Mouse (Mus musculus): ENCODE measurements at regions not wholly inside any gene's neighbourhood (a gene's known extent, or its start where the extent isn't known, plus 50 kb on each side); places are given as distances from the start of the nearest gene placed in this dataset.

DNA sequence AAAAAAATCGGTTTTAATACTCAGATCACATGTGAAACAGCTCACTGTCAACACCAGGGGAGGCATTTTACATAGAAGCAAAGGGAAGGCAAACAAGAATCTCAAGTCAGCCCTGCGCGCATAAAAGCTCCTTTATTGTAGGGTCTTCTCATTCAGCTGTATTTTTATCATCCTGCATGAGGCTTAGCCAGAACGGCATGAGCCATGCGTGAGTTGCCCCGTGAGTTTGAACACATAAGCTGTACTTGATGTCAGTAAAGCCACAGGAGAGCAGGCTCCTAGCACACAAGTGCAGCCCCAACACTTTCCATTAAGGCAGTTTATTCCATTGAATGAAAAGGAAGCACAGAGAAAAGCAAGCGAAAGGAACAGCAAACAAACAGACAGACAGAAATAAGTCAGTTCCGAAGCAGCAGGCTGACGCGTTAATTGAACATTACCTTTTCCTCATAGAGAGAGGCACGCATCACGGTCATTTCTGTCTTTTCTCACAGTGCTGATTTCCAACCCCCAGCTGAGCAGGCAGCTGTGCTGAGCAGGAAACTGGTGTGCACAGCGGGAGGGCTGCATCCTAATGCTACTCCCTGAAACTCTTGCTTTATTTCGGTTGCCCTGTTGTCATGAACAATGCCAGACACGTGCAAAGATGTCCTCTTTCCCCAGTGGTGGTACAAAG, 386.6 kb downstream of the Basp1 start:
- under 1% methylated on average over 15 of the region's 15 CpGs for WGBS
- peaks cover 16% of the 10 kb centered on the region for H3K4me1 ChIP-seq (ENCODE audit: control insufficient read depth, insufficient read depth, low read length)
- H3K4me3 ChIP-seq (ENCODE audit: low read depth, low read length) = peak overlapping the region; percentile 36
- H3K27ac ChIP-seq (ENCODE audit: low read length) = peak overlapping the region; percentile 88
- peak overlapping the region; percentile 64 for H3K9ac ChIP-seq (ENCODE audit: low read depth, low read length)
- ATAC-seq = peak; percentile 87
- no peaks in the 10 kb centered on the region for H3K36me3 ChIP-seq (ENCODE audit: control insufficient read depth, insufficient read depth, low read length)
- H3K4me2 ChIP-seq (ENCODE audit: low read length) = peak overlapping the region; percentile 55
- H3K9me3 ChIP-seq (replicated peaks; ENCODE audit: control insufficient read depth, low read length, poor library complexity, severe bottlenecking) = no peaks in the 10 kb centered on the region
- H3K27me3 ChIP-seq (ENCODE audit: control insufficient read depth, insufficient read depth, low read depth, low read length) = no peaks in the 10 kb centered on the region

- peak; percentile 70 for ATAC-seq
- H3K27ac ChIP-seq (ENCODE audit: low read length) = peak overlapping the region; percentile 88
- H3K4me3 ChIP-seq (ENCODE audit: low read depth, low read length) = peak overlapping the region; percentile 36
- no peaks in the 10 kb centered on the region for H3K27me3 ChIP-seq (ENCODE audit: control insufficient read depth, insufficient read depth, low read depth, low read length)
- H3K9me3 ChIP-seq (replicated peaks; ENCODE audit: control insufficient read depth, low read length, poor library complexity, severe bottlenecking) = no peaks in the 10 kb centered on the region
- H3K4me1 ChIP-seq (ENCODE audit: control insufficient read depth, insufficient read depth, low read length) = peaks cover 17% of the 10 kb centered on the region
- peak overlapping the region; percentile 55 for H3K4me2 ChIP-seq (ENCODE audit: low read length)
- WGBS = 5% methylated on average over 8 of the region's 8 CpGs
- peak overlapping the region; percentile 58 for H3K9ac ChIP-seq (ENCODE audit: low read depth, low read length)
- no peaks in the 10 kb centered on the region for H3K36me3 ChIP-seq (ENCODE audit: control insufficient read depth, insufficient read depth, low read length)
Measured at GRCm38 (mm10) chr15:25026351-25026750, 387.2 kb downstream of the Basp1 start.

- H3K4me3 ChIP-seq (ENCODE audit: low read depth, low read length) = no peak overlapping the region
- no peak overlapping the region for H3K9ac ChIP-seq (ENCODE audit: low read depth, low read length)
- H3K4me2 ChIP-seq (ENCODE audit: low read length) = no peak overlapping the region
- H3K27ac ChIP-seq (ENCODE audit: low read length) = peak overlapping the region; percentile 90
- H3K4me1 ChIP-seq (ENCODE audit: control insufficient read depth, insufficient read depth, low read length) = peaks cover 34% of the 10 kb centered on the region
- WGBS = 39% methylated on average over 3 of the region's 3 CpGs
- H3K27me3 ChIP-seq (ENCODE audit: control insufficient read depth, insufficient read depth, low read depth, low read length) = no peaks in the 10 kb centered on the region
- peak; percentile 19; the same call in 1 of the 2 replicates for ATAC-seq
- H3K36me3 ChIP-seq (ENCODE audit: control insufficient read depth, insufficient read depth, low read length) = no peaks in the 10 kb centered on the region
- no peaks in the 10 kb centered on the region for H3K9me3 ChIP-seq (replicated peaks; ENCODE audit: control insufficient read depth, low read length, poor library complexity, severe bottlenecking)
Measured at GRCm38 (mm10) chr15:25020916-25021315, 392.6 kb downstream of the Basp1 start.

DNA sequence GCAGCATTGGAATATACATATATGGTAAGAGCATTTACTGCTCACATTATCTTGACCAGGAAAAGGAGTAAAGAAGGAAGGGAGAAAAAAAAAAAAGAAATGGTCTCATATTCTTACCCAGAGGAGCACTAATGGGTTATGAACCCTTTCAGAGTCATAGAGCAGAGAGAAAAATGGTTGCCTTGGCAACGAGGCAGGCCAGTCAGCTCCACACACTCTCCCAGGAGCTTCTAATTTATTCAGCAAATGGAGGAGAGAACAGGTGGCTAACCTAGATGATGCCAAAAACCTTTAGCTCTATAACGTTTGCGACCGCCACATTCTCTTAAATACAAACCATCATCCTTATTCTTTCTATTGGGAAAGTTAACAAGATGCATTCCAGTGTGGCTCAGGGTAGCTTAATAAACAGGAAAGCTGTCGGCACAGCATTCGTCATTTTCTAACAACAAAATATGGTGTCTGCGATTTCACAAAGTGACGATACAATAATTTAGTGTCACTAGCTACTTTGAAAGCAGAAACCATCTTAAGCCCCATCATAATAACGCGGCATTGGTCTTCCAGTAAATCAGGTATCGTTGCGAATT, 394.1 kb downstream of the Basp1 start:
- WGBS = 39% methylated on average over 12 of the region's 12 CpGs
- ATAC-seq = peak; percentile 98
- H3K27me3 ChIP-seq (ENCODE audit: control insufficient read depth, insufficient read depth, low read depth, low read length) = no peaks in the 10 kb centered on the region
- no peaks in the 10 kb centered on the region for H3K36me3 ChIP-seq (ENCODE audit: control insufficient read depth, insufficient read depth, low read length)
- peak overlapping the region; percentile 50; the same call in 1 of the 2 replicates for H3K9ac ChIP-seq (ENCODE audit: low read depth, low read length)
- H3K4me2 ChIP-seq (ENCODE audit: low read length) = peak overlapping the region; percentile 49
- peaks cover 29% of the 10 kb centered on the region for H3K4me1 ChIP-seq (ENCODE audit: control insufficient read depth, insufficient read depth, low read length)
- H3K27ac ChIP-seq (ENCODE audit: low read length) = peak overlapping the region; percentile 90
- no peaks in the 10 kb centered on the region for H3K9me3 ChIP-seq (replicated peaks; ENCODE audit: control insufficient read depth, low read length, poor library complexity, severe bottlenecking)
- H3K4me3 ChIP-seq (ENCODE audit: low read depth, low read length) = peak overlapping the region; percentile 18; the same call in 1 of the 2 replicates

DNA sequence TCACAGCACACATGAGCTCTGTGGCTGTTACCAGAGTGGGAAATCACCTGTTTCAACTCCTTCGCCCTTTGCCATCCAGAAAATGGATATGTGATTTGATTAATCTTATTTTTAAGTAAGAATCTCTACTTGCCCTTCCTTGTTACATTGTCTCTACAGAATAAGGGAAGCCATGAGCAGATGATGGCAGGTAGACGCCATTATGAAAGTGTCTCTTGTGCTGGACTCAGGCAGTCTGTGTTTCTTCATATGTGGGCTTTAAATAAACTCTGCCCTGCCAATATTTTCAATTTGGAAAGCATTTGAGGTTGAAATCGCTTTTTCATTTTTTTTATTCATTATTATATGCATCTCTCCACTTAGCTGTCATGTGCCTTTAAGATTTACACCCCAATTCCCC, 394.6 kb downstream of the Basp1 start:
- Histone ChIP-seq H3K27ac (ENCODE audit: low read length) (peak overlapping the region; percentile 90), H3K36me3 (ENCODE audit: control insufficient read depth, insufficient read depth, low read length) (no peaks in the 10 kb centered on the region), H3K4me3 (ENCODE audit: low read depth, low read length) (no peak overlapping the region), H3K9me3 (replicated peaks; ENCODE audit: control insufficient read depth, low read length, poor library complexity, severe bottlenecking) (no peaks in the 10 kb centered on the region), H3K4me1 (ENCODE audit: control insufficient read depth, insufficient read depth, low read length) (peaks cover 29% of the 10 kb centered on the region), H3K9ac (ENCODE audit: low read depth, low read length) (no peak overlapping the region), H3K4me2 (ENCODE audit: low read length) (peak overlapping the region; percentile 49; the same call in 1 of the 2 replicates), H3K27me3 (ENCODE audit: control insufficient read depth, insufficient read depth, low read depth, low read length) (no peaks in the 10 kb centered on the region)
- peak; percentile 57; the same call in 1 of the 2 replicates for ATAC-seq
- WGBS = 68% methylated on average over 3 of the region's 3 CpGs

- Histone ChIP-seq H3K27ac (ENCODE audit: low read length) (no peak overlapping the region), H3K27me3 (ENCODE audit: control insufficient read depth, insufficient read depth, low read depth, low read length) (no peaks in the 10 kb centered on the region), H3K9me3 (replicated peaks; ENCODE audit: control insufficient read depth, low read length, poor library complexity, severe bottlenecking) (no peaks in the 10 kb centered on the region), H3K4me1 (ENCODE audit: control insufficient read depth, insufficient read depth, low read length) (no peaks in the 10 kb centered on the region), H3K9ac (ENCODE audit: low read depth, low read length) (no peak overlapping the region), H3K36me3 (ENCODE audit: control insufficient read depth, insufficient read depth, low read length) (no peaks in the 10 kb centered on the region), H3K4me2 (ENCODE audit: low read length) (no peak overlapping the region), H3K4me3 (ENCODE audit: low read depth, low read length) (no peak overlapping the region)
- no peak for ATAC-seq
- 94% methylated on average over 2 of the region's 2 CpGs for WGBS
Measured at GRCm38 (mm10) chr15:25007720-25008119, 405.8 kb downstream of the Basp1 start.

DNA sequence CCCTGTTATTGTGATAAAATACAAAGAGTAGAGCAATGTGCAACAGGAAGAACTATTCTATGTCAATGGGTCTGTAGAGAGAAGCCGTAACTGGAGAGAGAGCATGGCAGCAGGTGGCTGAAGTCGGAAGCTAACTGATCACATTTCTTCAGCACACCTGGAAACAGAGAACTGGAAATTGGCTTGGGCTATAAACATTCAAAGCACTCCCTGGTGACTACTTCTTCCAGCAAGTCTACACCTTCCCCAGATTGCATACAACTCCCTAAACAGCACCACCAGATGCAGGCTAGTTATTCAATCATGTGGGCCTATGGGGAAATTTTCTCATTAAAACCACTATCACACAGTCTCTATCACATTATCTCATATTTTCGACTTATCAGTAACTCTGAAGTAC, 413.4 kb downstream of the Basp1 start:
- Histone ChIP-seq H3K36me3 (ENCODE audit: control insufficient read depth, insufficient read depth, low read length) (no peaks in the 10 kb centered on the region), H3K4me1 (ENCODE audit: control insufficient read depth, insufficient read depth, low read length) (no peaks in the 10 kb centered on the region), H3K9ac (ENCODE audit: low read depth, low read length) (no peak overlapping the region), H3K27me3 (ENCODE audit: control insufficient read depth, insufficient read depth, low read depth, low read length) (no peaks in the 10 kb centered on the region), H3K4me2 (ENCODE audit: low read length) (no peak overlapping the region), H3K4me3 (ENCODE audit: low read depth, low read length) (no peak overlapping the region), H3K27ac (ENCODE audit: low read length) (no peak overlapping the region), H3K9me3 (replicated peaks; ENCODE audit: control insufficient read depth, low read length, poor library complexity, severe bottlenecking) (no peaks in the 10 kb centered on the region)
- 87% methylated on average over 3 of the region's 3 CpGs for WGBS
- ATAC-seq = no peak

- peak overlapping the region; percentile 40; the same call in 1 of the 2 replicates for H3K4me2 ChIP-seq (ENCODE audit: low read length)
- peaks cover 10% of the 10 kb centered on the region for H3K4me1 ChIP-seq (ENCODE audit: control insufficient read depth, insufficient read depth, low read length)
- H3K27me3 ChIP-seq (ENCODE audit: control insufficient read depth, insufficient read depth, low read depth, low read length) = no peaks in the 10 kb centered on the region
- peak overlapping the region; percentile 87 for H3K27ac ChIP-seq (ENCODE audit: low read length)
- 83% methylated on average over 2 of the region's 2 CpGs for WGBS
- peak; percentile 59 for ATAC-seq
- no peak overlapping the region for H3K9ac ChIP-seq (ENCODE audit: low read depth, low read length)
- no peak overlapping the region for H3K4me3 ChIP-seq (ENCODE audit: low read depth, low read length)
- no peaks in the 10 kb centered on the region for H3K9me3 ChIP-seq (replicated peaks; ENCODE audit: control insufficient read depth, low read length, poor library complexity, severe bottlenecking)
- no peaks in the 10 kb centered on the region for H3K36me3 ChIP-seq (ENCODE audit: control insufficient read depth, insufficient read depth, low read length)
Measured at GRCm38 (mm10) chr15:24993325-24993673, 420.3 kb downstream of the Basp1 start.

GRCm38 (mm10) chr15:24992665-24993324, 420.8 kb downstream of the Basp1 start:
- no peaks in the 10 kb centered on the region for H3K36me3 ChIP-seq (ENCODE audit: control insufficient read depth, insufficient read depth, low read length)
- 45% methylated on average over 14 of the region's 14 CpGs for WGBS
- no peaks in the 10 kb centered on the region for H3K9me3 ChIP-seq (replicated peaks; ENCODE audit: control insufficient read depth, low read length, poor library complexity, severe bottlenecking)
- H3K4me2 ChIP-seq (ENCODE audit: low read length) = peak overlapping the region; percentile 40
- peak overlapping the region; percentile 87 for H3K27ac ChIP-seq (ENCODE audit: low read length)
- H3K4me1 ChIP-seq (ENCODE audit: control insufficient read depth, insufficient read depth, low read length) = peaks cover 10% of the 10 kb centered on the region
- H3K4me3 ChIP-seq (ENCODE audit: low read depth, low read length) = peak overlapping the region; percentile 21
- ATAC-seq = peak; percentile 95
- H3K27me3 ChIP-seq (ENCODE audit: control insufficient read depth, insufficient read depth, low read depth, low read length) = no peaks in the 10 kb centered on the region
- H3K9ac ChIP-seq (ENCODE audit: low read depth, low read length) = peak overlapping the region; percentile 48; the same call in 1 of the 2 replicates
